Mouse (Mus musculus) MEL (cell line): ENCODE data around the gene Sec11a. TPM values are rescaled to one million over a fixed set of nuclear protein-coding genes. Genes with fewer than 3 reads are reported as not detected.

Experiments
- DNase-seq: peaks from one replicate; pipeline ENCODE4 v3.0.0; 2011; ENCODE audit warnings: low read depth, low spot score
- H3K27ac ChIP-seq: 2 replicates; pipeline ENCODE4 v1.5.1; 2012; ENCODE audit warnings: low read depth, mild to moderate bottlenecking, control low read depth, low read length, moderate library complexity; ENCODE audit not compliant: control insufficient read depth
- H3K27me3 ChIP-seq, 2 experiments: fragments of 150-350 bp in 1 of 2; sonication (generic) in 1 of 2; 2 replicates each; pipeline ENCODE4 v1.6.1; 2012; ENCODE audit warnings: low read length in 2 of 2, mild to moderate bottlenecking in 2 of 2, improper control_type of control experiment in 1 of 2, moderate library complexity in 1 of 2; ENCODE audit not compliant: insufficient read depth in 2 of 2, control insufficient read depth in 1 of 2
- H3K36me3 ChIP-seq, 2 experiments: 2 replicates each; pipeline ENCODE4 v1.6.1; 2012 to 2014; ENCODE audit warnings: low read length in 2 of 2, improper control_type of control experiment in 1 of 2, inconsistent platforms in 1 of 2, mild to moderate bottlenecking in 1 of 2; ENCODE audit not compliant: insufficient read depth in 2 of 2, control insufficient read depth in 1 of 2
- H3K4me1 ChIP-seq, 2 experiments: fragments of 150-350 bp in 1 of 2; sonication (generic) in 1 of 2; 2 replicates each; pipeline ENCODE4 v1.6.1; 2012; ENCODE audit warnings: low read length in 2 of 2, improper control_type of control experiment in 1 of 2, mild to moderate bottlenecking in 1 of 2; ENCODE audit not compliant: insufficient read depth in 2 of 2, control insufficient read depth in 1 of 2
- H3K4me3 ChIP-seq, 2 experiments: fragments of 150-350 bp in 1 of 2; sonication (generic) in 1 of 2; 2 replicates each; pipeline ENCODE4 v1.5.1; 2012; ENCODE audit warnings: low read depth in 2 of 2, low read length in 2 of 2, mild to moderate bottlenecking in 2 of 2, moderate library complexity in 2 of 2, control low read depth in 1 of 2, improper control_type of control experiment in 1 of 2; ENCODE audit not compliant: control insufficient read depth in 1 of 2, insufficient read depth in 1 of 2
- H3K79me2 ChIP-seq: 2 replicates; pipeline ENCODE4 v1.6.1; 2012; ENCODE audit warnings: mild to moderate bottlenecking, low read length, moderate library complexity; ENCODE audit not compliant: control insufficient read depth, poor library complexity, insufficient read depth
- H3K9ac ChIP-seq: 2 replicates; pipeline ENCODE4 v1.6.1; 2012; ENCODE audit warnings: low read depth, mild to moderate bottlenecking, control low read depth, low read length, moderate library complexity; ENCODE audit not compliant: control insufficient read depth, poor library complexity, severe bottlenecking
- H3K9me3 ChIP-seq: fragments of 150-350 bp; sonication (generic); replicated peaks from 2 replicates; pipeline ENCODE4 v1.6.1; 2012; ENCODE audit warnings: mild to moderate bottlenecking, low read length, improper control_type of control experiment, moderate library complexity; ENCODE audit not compliant: insufficient read depth
- CHD2 ChIP-seq: IDR thresholded peaks from 2 replicates; pipeline ENCODE4 v1.6.1; 2011; ENCODE audit warnings: low read length, improper control_type of control experiment
- CTCF ChIP-seq, 3 experiments: IDR thresholded peaks in 2 of 3; conservative IDR thresholded peaks in 1 of 3; 2 replicates each; pipeline ENCODE4 v1.5.1; 2011 to 2012; ENCODE audit warnings: low read length in 3 of 3, low read depth in 2 of 3, mild to moderate bottlenecking in 2 of 3, improper control_type of control experiment in 1 of 3, inconsistent platforms in 1 of 3, mixed read lengths in 1 of 3, moderate library complexity in 1 of 3; ENCODE audit not compliant: control insufficient read depth in 1 of 3, insufficient read depth in 1 of 3, poor library complexity in 1 of 3, severe bottlenecking in 1 of 3
- ELF1 ChIP-seq: IDR thresholded peaks from 2 replicates; pipeline ENCODE4 v1.6.1; 2014; ENCODE audit warnings: low read depth, mild to moderate bottlenecking, inconsistent platforms, low read length, improper control_type of control experiment, moderate library complexity
- GATA1 ChIP-seq: IDR thresholded peaks from 2 replicates; pipeline ENCODE4 v1.6.1; 2011; ENCODE audit warnings: low read depth, low read length, improper control_type of control experiment
- HCFC1 ChIP-seq: IDR thresholded peaks from 2 replicates; pipeline ENCODE4 v1.6.1; 2012; ENCODE audit warnings: low read depth, mild to moderate bottlenecking, inconsistent platforms, low read length, improper control_type of control experiment, moderate library complexity
- KAT2A ChIP-seq: conservative IDR thresholded peaks from 2 replicates; pipeline ENCODE4 v1.6.1; 2012; ENCODE audit warnings: low read depth, low read length, improper control_type of control experiment, inconsistent platforms
- MAX ChIP-seq: IDR thresholded peaks from 2 replicates; pipeline ENCODE4 v1.6.1; 2011; ENCODE audit warnings: low read length, improper control_type of control experiment
- MAZ ChIP-seq: IDR thresholded peaks from 2 replicates; pipeline ENCODE4 v1.6.1; 2012; ENCODE audit warnings: low read depth, mild to moderate bottlenecking, inconsistent platforms, low read length, improper control_type of control experiment
- MXI1 ChIP-seq: IDR thresholded peaks from 2 replicates; pipeline ENCODE4 v1.6.1; 2011; ENCODE audit warnings: mild to moderate bottlenecking, low read depth, low read length, improper control_type of control experiment
- MYC ChIP-seq: IDR thresholded peaks from 2 replicates; pipeline ENCODE4 v1.6.1; 2011; ENCODE audit warnings: low read depth, mild to moderate bottlenecking, low read length, improper control_type of control experiment, moderate library complexity
- NELFE ChIP-seq: IDR thresholded peaks from 2 replicates; pipeline ENCODE4 v1.6.1; 2011; ENCODE audit warnings: low read depth, low read length, improper control_type of control experiment
- NRF1 ChIP-seq: IDR thresholded peaks from 2 replicates; pipeline ENCODE4 v1.6.1; 2014; ENCODE audit warnings: low read depth, mild to moderate bottlenecking, inconsistent platforms, low read length, improper control_type of control experiment, moderate library complexity; ENCODE audit not compliant: poor library complexity, insufficient read depth, severe bottlenecking
- POLR2A ChIP-seq, 2 experiments: IDR thresholded peaks; 2 replicates each; pipeline ENCODE4 v1.6.1; 2011 to 2012; ENCODE audit warnings: low read length in 2 of 2, mild to moderate bottlenecking in 2 of 2, control low read depth in 1 of 2, improper control_type of control experiment in 1 of 2, low read depth in 1 of 2, moderate library complexity in 1 of 2; ENCODE audit not compliant: control insufficient read depth in 1 of 2, insufficient read depth in 1 of 2, poor library complexity in 1 of 2
- POLR2AphosphoS5 ChIP-seq: IDR thresholded peaks from 2 replicates; pipeline ENCODE4 v1.6.1; 2012; ENCODE audit warnings: low read depth, borderline replicate concordance, mild to moderate bottlenecking, inconsistent platforms, low read length, moderate library complexity, mixed read lengths
- RAD21 ChIP-seq: IDR thresholded peaks from 2 replicates; pipeline ENCODE4 v1.6.1; 2011; ENCODE audit warnings: mild to moderate bottlenecking, low read depth, low read length, improper control_type of control experiment
- SIN3A ChIP-seq: IDR thresholded peaks from 2 replicates; pipeline ENCODE4 v1.6.1; 2012; ENCODE audit warnings: low read length, improper control_type of control experiment, inconsistent platforms
- TAL1 ChIP-seq: IDR thresholded peaks from 2 replicates; pipeline ENCODE4 v1.6.1; 2012; ENCODE audit warnings: mild to moderate bottlenecking, inconsistent platforms, low read length, moderate library complexity, mixed read lengths
- TBP ChIP-seq: IDR thresholded peaks from 2 replicates; pipeline ENCODE4 v1.8.0; 2011; ENCODE audit warnings: low read depth, low read length, improper control_type of control experiment
- TCF12 ChIP-seq: IDR thresholded peaks from 2 replicates; pipeline ENCODE4 v1.6.1; 2014; ENCODE audit warnings: low read depth, mild to moderate bottlenecking, inconsistent platforms, low read length, improper control_type of control experiment, moderate library complexity
- USF2 ChIP-seq, 2 experiments: IDR thresholded peaks; 2 replicates each; pipeline ENCODE4 v1.6.1; 2011 to 2012; ENCODE audit warnings: improper control_type of control experiment in 2 of 2, low read length in 2 of 2, borderline replicate concordance in 1 of 2, inconsistent platforms in 1 of 2, low read depth in 1 of 2, mild to moderate bottlenecking in 1 of 2; ENCODE audit not compliant: insufficient read depth in 1 of 2
- ZC3H11A ChIP-seq: IDR thresholded peaks from 2 replicates; pipeline ENCODE4 v1.6.1; 2012; ENCODE audit warnings: low read depth, mild to moderate bottlenecking, inconsistent platforms, low read length, improper control_type of control experiment
- ZMIZ1 ChIP-seq: IDR thresholded peaks from 2 replicates; pipeline ENCODE4 v1.6.1; 2012; ENCODE audit warnings: low read depth, mild to moderate bottlenecking, inconsistent platforms, low read length, improper control_type of control experiment, moderate library complexity
- polyA plus RNA-seq, 2 experiments: library from polyadenylated mRNA; stranded (reverse) in 1 of 2; unstranded in 1 of 2; fragments of >175 nt in 1 of 2; fragments of >200 nt in 1 of 2; gene quantifications; 2 replicates each; pipeline versions ENCODE4 v1.2.1 to v1.2.4; 2012; ENCODE audit warnings: low replicate concordance in 2 of 2, low read depth in 1 of 2; ENCODE audit not compliant: insufficient read length in 2 of 2, insufficient read depth in 1 of 2, missing spikeins in 1 of 2
- total RNA-seq: library from RNA; depleted of rRNA; stranded (reverse); fragments of 300-350 nt; gene quantifications from 2 replicates; pipeline ENCODE4 v1.2.3, GENCODE M21; 2012

Sec11a gene
- total and polyA plus RNA-seq, 3 experiments = 114 to 144 TPM; not detected in 1

DNA sequence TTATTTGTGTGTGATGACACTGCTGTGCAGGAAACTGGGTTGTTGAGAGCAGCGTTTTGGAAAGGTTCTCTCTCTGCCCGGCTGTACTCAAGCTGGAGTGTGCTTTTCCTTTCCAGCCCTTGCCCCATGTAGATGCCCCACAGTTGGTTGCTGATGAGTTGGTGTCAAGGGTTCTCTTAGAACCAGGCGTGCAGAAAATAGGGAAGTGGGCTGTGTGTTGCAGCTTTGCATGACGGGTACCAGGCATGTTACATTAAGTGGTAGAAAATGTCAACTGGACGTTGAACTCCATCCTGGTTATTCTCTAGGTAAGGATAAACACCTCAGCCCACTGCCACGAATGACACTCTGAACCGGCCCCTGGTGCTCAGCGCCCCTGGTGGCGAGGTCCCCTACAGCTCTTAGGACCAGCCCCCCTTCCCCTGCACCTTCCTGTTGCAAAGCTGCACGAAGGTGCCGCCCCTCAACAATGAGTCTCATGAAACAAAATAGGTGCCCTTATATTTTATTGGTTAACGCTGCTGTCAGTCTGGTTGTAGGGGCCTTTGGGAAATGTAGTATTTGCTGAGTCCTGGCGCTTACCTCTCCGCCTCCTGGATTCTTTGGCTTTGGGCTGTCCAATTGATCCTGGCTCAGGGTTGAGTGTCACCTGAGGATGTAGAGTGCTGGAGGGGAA lies 64.6 kb downstream of the Sec11a start:
- Histone ChIP-seq H3K9ac (peak overlapping the region; percentile 62), H3K27ac (peak overlapping the region; percentile 8)
- peak; percentile 97 for DNase-seq
- TF ChIP-seq MYC (peak; percentile 34), CTCF (IDR thresholded peaks at IDR 0.05 in 2 of 3, conservative IDR thresholded peaks at IDR 0.05 in 1 of 3; ENCODE audit: control insufficient read depth in 1 of 3, insufficient read depth in 1 of 3, low read depth in 2 of 3, low read length in 3 of 3, poor library complexity in 1 of 3, severe bottlenecking in 1 of 3) (peak; percentile 51 to 55 (median 51)), TCF12 (0 out of 2 replicates have a peak, but pooled peaks have one; percentile 6), MAZ (peak; percentile 67; the same call in 1 of the 2 replicates), POLR2AphosphoS5 (no peak), NELFE (peak; percentile 43), MXI1 (peak; percentile 53; the same call in 1 of the 2 replicates), TBP (0 out of 2 replicates have a peak, but pooled peaks have one; percentile 48), ELF1 (peak; percentile 80), POLR2A (IDR thresholded peaks at IDR 0.05; ENCODE audit: control insufficient read depth in 1 of 2, insufficient read depth in 1 of 2, low read depth in 1 of 2, low read length in 2 of 2, poor library complexity in 1 of 2) (peak; percentile 56 to 76; a peak in 2 of 4 replicates), CHD2 (peak; percentile 83), TAL1 (no peak), ZC3H11A (no peak), SIN3A (peak; percentile 91), RAD21 (peak; percentile 10; the same call in 1 of the 2 replicates), HCFC1 (peak; percentile 99), ZMIZ1 (no peak), KAT2A (peak; percentile 91), GATA1 (no peak), MAX (peak; percentile 74)
- TF ChIP-seq, all 39 proteins: peak for 15
- no peaks in the 10 kb centered on the region for H3K27me3 ChIP-seq
- H3K4me1 ChIP-seq = peaks cover 0 to 3% of the 10 kb centered on the region in 2 experiments; a peak in 1 of 4 replicates
- 0 out of 4 replicates have a peak, but pooled peaks cover 0 to 2% of the 10 kb centered on the region in 2 experiments for H3K36me3 ChIP-seq
- no peaks in the 10 kb centered on the region for H3K79me2 ChIP-seq
- peak overlapping the region; percentile 58 to 67 for H3K4me3 ChIP-seq
- H3K9me3 ChIP-seq = no peaks in the 10 kb centered on the region

DNA sequence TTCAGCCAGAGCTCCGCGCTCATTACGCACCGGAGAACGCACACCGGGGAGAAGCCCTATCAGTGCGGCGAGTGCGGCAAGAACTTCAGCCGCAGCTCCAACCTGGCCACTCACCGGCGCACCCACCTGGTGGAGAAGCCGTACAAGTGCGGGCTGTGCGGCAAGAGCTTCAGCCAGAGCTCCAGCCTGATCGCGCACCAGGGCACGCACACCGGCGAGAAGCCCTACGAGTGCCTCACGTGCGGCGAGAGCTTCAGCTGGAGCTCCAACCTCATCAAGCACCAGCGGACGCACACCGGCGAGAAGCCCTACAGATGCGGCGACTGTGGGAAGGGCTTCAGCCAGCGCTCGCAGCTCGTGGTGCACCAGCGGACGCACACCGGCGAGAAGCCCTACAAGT lies 71.9 kb downstream of the Sec11a start:
- no peaks in the 10 kb centered on the region for H3K9me3 ChIP-seq
- no peaks in the 10 kb centered on the region for H3K27me3 ChIP-seq
- DNase-seq = no peak
- no peaks in the 10 kb centered on the region for H3K36me3 ChIP-seq
- H3K9ac ChIP-seq = no peak overlapping the region
- H3K27ac ChIP-seq = no peak overlapping the region
- no peak overlapping the region for H3K4me3 ChIP-seq
- H3K4me1 ChIP-seq = no peaks in the 10 kb centered on the region
- no peak for TF ChIP-seq USF2 (IDR thresholded peaks at IDR 0.05; ENCODE audit: borderline replicate concordance in 1 of 2, insufficient read depth in 1 of 2, low read depth in 1 of 2, low read length in 2 of 2)
- no peak for TF ChIP-seq NRF1
- no peaks in the 10 kb centered on the region for H3K79me2 ChIP-seq
